Mouse (Mus musculus) liver, adult 2 months (tissue): Measurements from ENCODE around the gene Osbp2.

ENCODE experiments used
- CTCF ChIP-seq: fragments of 200-500 bp; IDR thresholded peaks from 2 replicates; pipeline ENCODE4 v1.5.1; 2011; ENCODE audit warnings: low read depth, low read length, control low read depth
- POLR2A ChIP-seq: fragments of 200-500 bp; IDR thresholded peaks from 2 replicates; pipeline ENCODE4 v1.6.1; 2011; ENCODE audit warnings: low read length, control low read depth; ENCODE audit not compliant: insufficient read depth; ENCODE audit errors: extremely low read depth

DNA sequence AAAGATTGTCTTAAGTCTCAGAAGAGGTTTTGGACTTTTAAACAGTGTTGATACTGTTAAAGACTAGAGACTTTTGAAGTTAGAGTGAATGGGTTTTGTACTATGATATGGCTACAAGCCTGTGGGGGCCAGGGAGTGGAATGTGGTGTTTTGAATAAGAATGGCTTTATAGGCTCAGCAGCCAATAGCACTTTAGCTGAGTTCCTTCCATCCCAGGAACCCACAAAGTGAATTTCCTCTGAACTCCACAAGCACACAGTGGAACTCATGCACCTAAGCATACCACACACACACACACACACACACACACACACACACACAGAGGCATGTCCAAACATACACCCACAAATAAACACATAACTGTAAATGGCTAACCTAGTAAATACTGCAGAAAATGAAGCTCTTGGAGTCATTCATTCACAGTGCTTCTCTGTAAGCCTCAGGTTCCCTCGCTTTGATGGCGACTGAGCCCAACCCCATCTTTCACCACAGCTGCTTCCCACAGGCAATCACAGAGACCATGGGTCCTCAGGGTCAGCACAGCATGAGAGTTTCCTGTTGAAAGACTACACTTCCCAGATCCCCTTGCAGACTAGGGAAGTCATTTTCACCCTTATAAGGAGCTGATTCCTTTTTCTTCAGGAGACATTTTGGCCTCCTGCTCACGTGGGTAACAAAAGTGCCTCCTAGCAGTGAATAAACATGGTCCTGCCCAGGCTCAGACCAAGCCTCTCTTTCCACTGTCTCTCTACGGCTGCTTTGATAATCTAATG, 45.5 kb downstream of the Osbp2 start:
- TF ChIP-seq CTCF (no peak), POLR2A (no peak)
